Mouse (Mus musculus) 3T3-L1 (cell line): ENCODE data around the gene Tspyl1.
A peak's percentile ranks its signal among the peaks of the same experiment; 100 is the strongest.
"Not testable (repeated sequence)": the region's sequence is repeated elsewhere in the genome, so short reads cannot be mapped to it uniquely, and the experiment has no call there.

Source experiments
- DNase-seq: peaks from one replicate; pipeline ENCODE4 v3.0.0-alpha.2; 2015; ENCODE audit warnings: low read depth, low spot score

The Tspyl1 gene

DNA sequence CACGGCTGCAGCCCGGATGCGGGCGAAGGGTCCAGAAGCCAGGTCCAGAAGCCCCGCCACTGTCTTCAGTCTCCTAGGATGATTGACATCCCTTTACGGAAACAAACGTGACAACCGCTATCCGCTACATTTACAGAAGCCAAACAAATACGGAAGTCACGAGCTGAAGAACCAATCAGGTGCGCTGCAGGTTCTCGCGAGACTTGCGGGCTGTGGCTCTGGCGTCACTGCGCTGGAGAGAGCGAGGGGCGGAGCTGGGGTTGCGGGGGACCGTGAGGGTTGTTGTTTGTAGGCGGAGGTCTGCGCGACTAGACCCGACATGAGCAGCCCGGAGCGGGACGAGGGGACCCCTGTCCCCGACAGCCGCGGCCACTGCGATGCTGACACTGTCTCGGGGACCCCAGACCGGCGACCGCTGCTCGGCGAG lies at the start of gene Tspyl1:
Gene Tspyl1 (plus strand): TSS at position 229 of the 427 bp plus-strand sequence.
- peak; percentile 98 for DNase-seq

DNA sequence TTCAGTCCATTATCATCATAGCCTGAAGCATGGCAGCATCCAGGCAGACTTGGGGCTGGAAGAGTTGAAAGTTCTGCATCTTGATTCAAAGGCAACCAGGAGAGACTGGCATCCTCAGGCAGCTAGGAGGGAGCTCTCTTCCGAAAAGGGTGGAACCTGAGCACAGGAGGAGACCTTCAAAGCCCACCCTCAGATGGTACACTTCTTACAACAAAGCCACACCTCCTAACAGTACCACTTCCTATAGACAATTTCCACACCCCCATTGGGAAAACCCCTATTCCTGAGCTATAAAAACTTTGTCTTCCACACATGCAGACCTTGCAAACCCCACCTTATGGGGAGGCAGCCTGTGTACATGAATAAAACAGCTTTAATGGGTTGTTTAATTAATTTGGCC lies 48.6 kb upstream of the Tspyl1 start:
- DNase-seq = no peak

DNA sequence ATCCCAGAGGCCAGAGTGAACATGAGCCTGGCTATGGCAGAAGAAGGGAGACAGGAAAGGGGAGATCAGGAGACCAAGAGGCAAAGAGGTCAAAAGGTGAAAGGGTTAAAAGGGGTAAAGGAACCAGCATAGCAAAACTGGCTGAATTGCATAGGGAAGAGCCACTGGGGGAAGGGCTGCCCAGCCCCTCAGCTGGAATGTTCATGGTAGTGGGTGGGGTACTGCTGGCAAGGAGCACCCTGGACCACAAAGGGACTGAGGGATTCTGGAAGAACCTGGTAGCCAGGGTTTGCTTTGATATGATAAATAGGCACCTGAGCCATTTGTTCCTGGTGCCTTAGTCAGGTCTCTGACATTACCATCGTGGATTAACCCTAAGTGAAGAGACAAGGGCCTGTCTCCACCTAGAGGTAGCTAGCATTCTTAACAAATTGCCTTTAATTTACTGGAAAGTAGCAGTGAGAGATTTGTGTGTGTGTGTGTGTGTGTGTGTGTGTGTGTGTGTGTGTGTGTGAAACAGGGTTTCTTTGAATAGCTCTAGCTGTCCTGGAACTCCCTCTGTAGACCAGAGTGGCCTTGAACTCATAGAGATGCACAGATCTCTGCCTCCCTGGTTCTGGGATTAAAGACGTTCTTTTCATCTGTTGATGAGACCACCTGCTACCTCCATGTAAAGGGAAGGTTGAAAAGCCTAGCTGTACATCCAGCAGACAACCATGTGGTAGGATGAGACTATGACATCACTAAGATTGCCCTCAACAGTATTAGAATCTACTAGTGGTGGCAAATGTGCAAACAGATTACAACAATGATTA lies 47.9 kb upstream of the Tspyl1 start:
- peak; percentile 48 for DNase-seq

DNA sequence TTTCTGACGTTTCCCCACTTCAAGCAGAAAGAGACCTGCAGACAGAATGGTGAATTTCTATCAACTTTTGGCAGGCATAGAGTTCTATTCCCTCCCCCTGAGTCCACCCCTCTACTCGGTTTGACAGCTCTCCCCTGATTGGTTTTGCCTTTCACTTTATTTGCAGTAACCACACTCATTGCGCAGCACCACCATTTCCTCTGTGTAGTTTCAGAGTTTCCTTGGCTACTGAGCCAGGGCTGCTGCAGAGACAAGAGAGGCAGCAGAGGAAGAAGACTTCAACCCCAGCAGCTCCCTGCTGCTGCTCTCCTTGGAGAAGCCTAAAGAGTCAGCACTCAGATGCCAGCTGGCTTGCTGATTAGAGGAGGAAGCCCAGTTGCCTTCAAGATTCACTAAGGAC lies 46.6 kb upstream of the Tspyl1 start:
- DNase-seq = no peak

DNA sequence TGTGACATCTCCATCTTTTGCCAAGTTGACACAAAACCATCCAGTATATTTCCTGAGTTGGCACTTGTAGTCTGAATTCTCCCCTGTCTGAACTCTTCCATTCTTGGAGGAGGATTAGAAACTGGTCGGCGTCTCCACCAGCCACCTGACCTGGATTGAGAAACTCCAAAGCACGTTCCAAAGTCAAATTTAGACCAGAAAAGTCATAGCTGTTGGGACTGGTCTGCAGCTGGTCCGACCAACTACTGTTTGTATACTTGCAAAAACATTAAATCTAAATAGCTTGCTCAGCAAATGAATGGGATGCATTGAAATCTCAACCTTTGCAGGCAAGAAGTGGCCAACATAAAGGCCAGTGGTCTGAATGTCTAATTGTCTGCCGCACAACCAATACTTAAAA lies 45.4 kb upstream of the Tspyl1 start:
- no peak for DNase-seq

DNA sequence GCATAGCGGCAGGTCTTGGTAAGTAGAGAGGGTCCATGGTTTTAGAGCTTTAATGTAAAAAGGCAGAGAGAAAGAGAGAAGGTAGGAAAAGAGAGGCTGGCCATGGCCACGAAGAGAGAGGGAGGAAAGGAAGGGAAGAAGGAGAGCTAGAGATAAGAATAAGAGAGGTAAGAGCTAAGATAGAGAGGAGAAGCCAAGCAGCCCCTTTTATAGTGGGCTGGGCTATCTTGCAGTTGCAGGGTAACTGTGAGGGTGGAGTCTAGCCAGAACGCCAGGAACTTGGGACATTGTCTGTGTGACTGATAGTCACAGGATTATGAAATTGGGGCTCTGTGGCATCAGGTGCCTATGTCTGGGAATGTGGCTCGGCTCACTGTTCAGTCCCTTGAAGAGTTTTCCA lies 43.5 kb upstream of the Tspyl1 start:
- DNase-seq = no peak

DNA sequence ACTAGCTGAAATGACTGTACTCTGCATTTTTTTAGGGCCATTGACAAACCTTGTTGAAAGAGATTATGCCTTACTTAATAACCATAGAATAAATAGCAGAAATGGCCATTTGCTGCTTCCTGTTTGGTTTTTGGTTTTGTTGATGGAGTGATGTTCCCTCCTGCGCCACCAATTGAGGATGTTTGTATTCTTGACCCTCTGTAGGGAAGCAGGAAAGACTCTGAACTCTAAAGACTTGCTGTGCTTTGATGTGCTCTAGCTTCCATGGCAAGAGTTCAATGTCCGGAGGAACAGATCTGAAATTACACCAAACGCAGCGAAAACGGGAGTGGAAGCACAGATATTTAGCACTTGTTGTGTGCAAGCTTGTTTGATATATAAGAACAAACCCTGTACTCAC lies 37.2 kb upstream of the Tspyl1 start:
- DNase-seq = no peak

DNA sequence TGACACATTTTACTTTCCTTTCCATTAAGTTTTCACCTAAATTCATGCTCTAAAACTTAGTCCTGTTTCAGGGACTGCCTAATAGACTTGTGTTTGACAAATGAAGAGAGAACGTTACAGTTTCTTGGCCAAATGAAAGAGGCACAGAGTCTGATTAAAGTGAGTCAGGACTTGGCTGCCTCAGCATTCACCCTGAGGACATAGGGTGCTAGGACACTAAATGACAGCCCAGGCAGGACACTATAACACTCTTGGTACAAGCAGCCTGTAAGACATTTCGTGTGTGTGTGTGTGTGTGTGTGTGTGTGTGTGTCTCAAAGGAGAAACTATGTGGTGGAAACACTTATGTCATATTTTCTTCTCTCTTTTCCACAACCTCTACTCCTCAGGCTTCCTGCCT lies 35.9 kb upstream of the Tspyl1 start:
- peak; percentile 10 for DNase-seq

DNA sequence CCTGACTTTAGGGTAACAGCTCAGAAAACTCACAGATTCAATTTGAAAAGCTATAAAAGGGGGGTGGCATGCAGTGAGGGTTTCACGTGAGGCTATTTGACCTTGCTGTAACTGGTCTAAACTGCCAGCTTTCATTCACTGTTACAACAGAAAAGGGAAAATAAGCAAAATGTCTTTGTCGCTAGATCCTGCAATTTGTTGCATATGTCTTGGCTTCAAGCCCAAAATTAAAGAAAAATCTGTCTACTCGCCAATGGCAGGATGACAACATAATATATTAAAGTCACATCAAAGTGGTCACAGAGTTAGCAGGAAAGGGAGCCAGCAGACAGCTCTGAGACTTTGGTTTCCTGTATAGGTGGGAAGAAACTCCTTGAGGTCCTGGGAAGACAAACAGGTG lies 34.2 kb upstream of the Tspyl1 start:
- DNase-seq = no peak

DNA sequence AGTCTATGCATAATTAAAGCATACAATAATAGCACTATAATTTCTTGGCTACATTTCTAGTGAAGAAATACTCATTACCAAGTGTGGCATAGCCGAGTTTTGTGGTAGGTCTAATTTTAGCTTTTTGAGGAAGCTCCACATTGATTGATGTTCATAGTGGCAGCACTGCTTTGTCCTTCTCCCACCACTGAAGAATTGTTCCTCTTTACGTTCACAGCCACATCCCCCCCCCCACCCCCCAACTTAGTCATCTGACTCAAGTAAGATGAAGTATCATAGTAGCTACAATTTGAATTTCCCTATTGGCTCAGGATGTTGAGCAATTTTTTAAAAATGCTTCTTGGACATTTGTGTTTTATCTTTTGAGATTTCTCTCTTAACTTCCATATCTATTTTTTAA lies 32.4 kb upstream of the Tspyl1 start:
- no peak for DNase-seq

DNA sequence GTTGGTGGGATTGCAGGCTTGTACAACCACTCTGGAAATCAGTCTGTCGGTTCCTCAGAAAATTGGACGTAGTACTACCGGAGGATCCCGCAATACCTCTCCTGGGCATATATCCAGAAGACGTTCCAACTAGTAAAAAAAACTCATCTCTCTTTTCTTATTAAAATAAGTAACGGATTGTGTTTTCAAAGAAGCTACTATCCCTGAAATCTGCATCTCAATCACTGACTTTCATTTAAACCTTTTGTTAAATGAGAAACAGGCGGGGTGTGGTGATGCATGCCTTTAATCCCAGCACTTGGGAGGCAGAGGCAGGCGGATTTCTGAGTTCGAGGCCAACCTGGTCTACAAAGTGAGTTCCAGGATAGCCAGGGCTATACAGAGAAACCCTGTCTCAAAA lies 29.2 kb upstream of the Tspyl1 start:
- not testable (repeated sequence) for DNase-seq

DNA sequence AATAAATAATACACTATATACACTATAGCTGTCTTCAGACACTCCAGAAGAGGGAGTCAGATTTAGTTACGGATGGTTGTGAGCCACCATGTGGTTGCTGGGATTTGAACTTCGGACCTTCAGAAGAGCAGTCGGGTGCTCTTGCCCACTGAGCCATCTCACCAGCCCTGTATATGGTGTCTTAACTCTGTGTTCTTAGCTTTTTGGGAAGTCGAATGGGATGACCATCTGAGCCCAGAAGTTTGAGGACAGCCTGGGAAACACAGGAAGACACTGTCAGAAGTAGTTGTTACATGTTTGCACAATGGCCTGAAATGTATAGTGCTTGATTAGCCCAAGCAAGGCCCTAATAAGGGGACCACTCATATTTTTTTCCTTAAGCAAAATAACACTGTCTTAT lies 16.9 kb upstream of the Tspyl1 start:
- DNase-seq = no peak

DNA sequence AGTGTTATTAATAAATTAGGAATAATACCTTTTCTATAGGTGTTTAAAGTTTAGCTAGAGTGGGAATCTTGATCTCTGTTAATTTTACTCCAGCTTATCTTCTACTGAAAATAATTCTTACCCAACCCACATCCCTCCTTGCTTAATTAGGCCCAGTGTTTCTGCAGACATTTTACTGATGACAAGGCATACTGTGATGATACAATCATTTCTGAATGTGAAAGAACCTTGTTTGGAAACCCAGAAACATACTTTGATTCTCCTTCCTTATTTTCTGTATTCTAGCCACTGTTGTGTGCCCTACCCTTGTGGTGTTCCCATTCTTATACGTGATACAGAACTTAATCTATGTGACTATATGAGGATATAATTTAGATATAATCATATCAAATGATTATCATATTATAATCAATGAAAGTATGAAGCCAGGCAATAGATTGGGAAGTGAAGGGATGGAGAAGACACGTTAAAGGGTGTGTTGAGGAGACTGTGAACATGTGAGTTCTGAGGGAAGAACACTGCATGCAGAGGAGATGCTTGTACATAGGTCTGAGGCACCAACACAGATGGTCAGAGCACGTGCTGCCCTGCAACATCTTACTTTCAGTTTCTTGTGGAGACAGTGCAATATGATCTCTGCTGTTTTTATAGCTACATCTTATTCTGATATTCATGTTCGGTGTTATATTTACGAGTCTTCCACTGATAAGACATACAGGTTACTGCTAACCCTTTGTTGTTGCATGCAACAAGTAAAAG lies 14.5 kb upstream of the Tspyl1 start:
- DNase-seq = peak; percentile 22

DNA sequence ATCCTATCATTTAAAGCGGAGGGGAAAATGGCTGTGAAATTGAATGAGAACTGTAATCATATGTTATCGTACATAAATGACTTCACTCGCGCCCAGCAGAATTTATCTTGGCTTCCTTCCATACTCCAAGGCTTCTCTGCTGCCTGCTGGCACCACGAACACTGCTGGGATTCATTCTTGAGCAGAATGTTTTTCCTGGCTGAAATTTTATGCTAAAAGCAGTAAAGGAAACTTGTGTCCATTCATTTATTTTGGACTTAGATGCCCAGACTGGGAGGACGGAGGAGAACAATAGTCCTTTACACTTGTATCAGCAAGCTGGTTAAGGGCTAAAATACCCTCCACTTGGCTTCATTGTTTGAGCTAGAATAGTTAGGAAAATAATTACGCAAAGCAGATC lies 10.3 kb upstream of the Tspyl1 start:
- peak; percentile 38 for DNase-seq

DNA sequence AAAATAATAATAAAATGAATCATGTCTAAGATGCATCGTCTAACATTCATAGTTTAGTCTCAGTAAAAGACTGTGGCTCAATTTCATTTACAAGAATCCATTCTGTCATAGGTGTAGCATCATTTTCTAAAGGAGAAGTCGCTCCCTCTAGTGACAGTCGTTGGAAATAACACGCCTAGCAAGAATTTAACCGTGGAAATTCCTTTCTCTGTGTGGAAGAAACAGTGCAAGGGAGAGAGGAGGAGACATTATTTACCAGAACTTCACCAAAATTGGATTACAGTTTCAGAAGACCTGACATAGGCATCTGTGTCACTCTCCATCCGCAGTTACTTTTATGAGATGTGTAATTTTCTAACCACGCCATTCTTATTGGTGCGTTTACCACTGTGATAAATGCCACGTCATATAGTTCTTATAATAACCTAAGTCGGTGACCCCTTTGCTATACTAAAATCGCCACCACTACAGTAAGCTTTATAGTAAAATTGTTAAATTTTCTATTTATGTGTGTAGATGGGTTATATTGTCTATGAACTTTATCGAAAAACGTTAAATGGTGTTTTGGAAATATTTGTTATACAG lies 1.3 kb upstream of the Tspyl1 start:
- peak; percentile 90 for DNase-seq

DNA sequence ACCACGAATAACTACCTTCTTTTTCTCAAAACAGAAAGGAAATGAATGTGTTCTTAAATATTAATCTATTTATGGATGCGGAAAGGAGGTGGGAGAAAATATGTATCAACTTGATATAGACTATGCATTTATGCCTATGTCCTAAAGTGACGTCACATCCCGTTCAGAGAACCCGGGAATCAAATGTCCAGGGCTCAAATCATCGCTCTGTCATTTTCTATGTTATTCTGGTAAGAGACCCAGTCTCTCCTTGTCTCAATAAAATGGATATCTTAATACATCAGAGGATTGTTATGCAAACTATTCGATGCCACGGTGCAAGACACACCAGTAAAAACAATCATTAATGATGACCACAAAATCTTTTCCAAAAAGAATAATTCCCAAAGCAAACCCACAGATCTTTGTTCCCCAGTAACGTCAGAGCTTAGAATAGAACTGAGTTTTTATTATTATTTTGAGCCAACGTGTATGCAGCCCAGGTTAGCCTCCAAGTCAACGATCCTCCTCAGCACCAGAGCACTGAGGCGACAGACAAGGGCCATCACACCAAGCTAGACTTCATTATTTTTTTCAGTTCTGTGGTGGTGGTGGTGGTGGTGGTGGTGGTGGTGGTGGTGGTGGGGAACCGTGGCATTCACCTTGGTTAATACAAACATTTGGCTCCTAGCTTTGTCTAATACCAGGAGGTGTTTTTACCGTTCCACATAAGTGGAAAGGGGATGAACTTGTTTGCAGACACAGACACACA lies 604 bp upstream of the Tspyl1 start:
- peak; percentile 71 for DNase-seq

DNA sequence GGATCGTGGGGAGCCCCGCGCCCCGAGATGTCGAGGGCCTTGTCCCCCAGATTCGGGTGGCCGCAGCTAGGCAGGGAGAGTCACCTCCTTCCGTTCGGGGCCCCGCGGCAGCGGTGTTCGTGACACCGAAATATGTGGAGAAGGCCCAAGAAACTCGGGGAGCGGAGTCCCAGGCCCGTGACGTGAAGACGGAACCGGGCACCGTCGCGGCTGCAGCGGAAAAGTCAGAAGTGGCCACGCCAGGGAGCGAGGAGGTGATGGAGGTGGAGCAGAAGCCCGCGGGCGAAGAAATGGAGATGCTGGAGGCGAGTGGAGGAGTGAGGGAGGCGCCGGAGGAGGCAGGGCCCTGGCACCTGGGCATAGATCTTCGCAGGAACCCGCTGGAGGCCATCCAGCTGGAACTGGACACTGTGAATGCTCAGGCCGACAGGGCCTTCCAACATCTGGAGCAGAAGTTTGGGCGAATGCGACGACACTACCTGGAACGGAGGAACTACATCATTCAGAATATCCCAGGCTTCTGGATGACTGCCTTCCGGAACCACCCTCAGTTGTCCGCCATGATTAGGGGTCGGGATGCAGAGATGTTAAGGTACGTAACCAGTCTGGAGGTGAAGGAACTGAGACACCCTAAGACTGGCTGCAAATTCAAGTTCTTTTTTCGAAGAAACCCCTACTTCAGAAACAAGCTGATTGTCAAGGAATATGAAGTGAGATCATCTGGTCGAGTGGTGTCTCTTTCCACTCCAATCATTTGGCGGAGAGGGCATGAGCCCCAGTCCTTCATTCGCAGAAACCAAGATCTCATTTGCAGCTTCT lies 639 bp downstream of the Tspyl1 start:
- peak; percentile 64 for DNase-seq

DNA sequence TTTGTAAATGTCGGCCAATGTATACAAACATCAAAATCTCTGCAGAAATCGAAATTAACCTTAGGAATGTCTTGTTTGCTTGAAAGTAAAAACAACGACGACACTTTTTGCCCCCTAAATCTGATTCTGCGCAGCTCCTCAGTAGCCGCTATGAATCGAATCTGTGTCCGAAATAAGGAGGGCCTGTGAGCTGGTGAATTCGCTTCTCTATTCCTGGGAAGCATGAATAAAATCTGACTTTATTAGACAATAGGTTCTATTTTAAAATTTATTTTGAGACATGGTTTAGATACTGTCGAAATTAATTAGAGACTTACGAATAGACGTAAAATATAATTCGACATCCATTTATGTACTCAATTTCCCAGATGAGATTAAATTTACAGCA lies 14.9 kb downstream of the Tspyl1 start:
- DNase-seq = no peak

DNA sequence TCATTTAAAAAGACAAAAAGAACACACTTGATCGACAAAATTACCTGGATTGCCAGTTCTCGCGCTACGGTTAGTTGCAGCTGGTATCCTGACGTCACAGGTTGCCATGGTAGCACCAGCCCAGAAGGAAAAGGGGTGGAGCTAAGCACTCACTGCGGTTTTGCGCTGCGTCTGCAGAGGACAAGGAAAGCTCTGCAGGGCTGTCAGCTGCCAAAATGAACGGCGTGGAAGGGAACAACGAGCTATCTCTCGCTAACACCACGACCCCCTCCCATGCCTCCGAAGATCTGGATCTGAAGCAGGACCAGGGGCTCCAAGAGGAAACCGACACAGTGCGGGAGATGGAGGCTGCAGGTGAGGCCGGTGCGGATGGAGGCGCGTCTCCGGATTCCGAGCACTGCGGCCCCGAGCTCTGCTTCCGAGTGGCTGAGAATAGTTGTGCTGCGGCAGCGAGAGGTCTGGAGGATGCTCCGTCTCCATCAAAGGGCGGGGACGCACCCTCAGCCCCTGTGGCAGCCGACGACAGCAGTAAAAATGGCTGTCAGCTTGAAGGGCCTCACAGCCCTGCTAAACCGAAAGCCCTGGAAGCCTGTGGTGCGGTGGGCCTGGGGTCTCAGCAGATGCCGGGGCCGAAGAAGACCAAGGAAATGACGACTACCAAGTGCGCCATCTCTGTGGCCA lies 15.4 kb downstream of the Tspyl1 start, which contains the start of gene Tspyl4:
Gene Tspyl4 (plus strand): TSS at position 144 of the 681 bp plus-strand sequence.
- peak; percentile 98 for DNase-seq

DNA sequence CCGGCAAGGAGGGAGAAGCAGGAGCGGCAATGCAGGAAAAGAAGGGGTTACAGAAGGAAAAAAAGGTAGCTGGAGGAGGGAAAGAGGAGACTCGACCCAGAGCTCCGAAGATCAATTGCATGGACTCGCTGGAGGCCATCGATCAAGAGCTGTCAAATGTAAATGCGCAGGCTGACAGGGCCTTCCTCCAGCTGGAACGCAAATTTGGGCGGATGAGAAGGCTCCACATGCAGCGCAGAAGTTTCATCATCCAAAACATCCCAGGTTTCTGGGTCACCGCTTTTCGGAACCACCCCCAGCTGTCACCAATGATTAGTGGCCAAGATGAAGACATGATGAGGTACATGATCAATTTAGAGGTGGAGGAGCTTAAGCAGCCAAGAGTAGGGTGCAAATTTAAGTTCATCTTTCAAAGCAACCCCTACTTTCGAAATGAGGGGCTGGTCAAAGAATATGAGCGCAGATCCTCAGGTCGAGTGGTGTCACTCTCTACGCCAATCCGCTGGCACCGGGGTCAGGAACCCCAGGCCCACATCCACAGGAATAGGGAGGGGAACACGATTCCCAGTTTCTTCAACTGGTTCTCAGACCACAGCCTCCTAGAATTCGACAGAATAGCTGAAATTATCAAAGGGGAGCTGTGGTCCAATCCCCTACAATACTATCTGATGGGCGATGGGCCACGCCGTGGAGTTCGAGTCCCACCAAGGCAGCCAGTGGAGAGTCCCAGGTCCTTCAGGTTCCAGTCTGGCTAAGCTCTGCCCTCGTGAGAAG lies 16.2 kb downstream of the Tspyl1 start:
- DNase-seq = no peak
